Mouse (Mus musculus) cerebellum, postnatal 36 days (tissue): ENCODE results near the gene Cobll1.
"Not testable (repeated sequence)": the region's sequence is repeated elsewhere in the genome, so short reads cannot be mapped to it uniquely, and the experiment has no call there.

Experiments used
- DNase-seq, 2 experiments: peaks; one replicate each; pipeline ENCODE4 v3.0.0; 2021 to 2022; ENCODE audit warnings: mixed read lengths in 2 of 2

The Cobll1 gene

GRCm38 (mm10) chr2:65238964-65239570 lies at the start of gene Cobll1:
Cobll1 (minus strand) TSS chr2:65239403.
- no peak for DNase-seq

GRCm38 (mm10) chr2:65288696-65289095 lies 49.5 kb upstream of the Cobll1 start:
- DNase-seq: no peak

- no peak for DNase-seq
These were observed 46.2 kb upstream of the Cobll1 start for GRCm38 (mm10) chr2:65285380-65285779.

- DNase-seq: no peak
These were observed 43.8 kb upstream of the Cobll1 start for GRCm38 (mm10) chr2:65282979-65283378.

GRCm38 (mm10) chr2:65279029-65279690 lies 40.0 kb upstream of the Cobll1 start:
- no peak for DNase-seq

- DNase-seq: no peak
These were observed 36.3 kb upstream of the Cobll1 start for GRCm38 (mm10) chr2:65275443-65276061.

- no peak for DNase-seq
These were observed 34.7 kb upstream of the Cobll1 start for GRCm38 (mm10) chr2:65273910-65274309.

- no peak for DNase-seq
These were observed 29.5 kb upstream of the Cobll1 start for GRCm38 (mm10) chr2:65268731-65269130.

GRCm38 (mm10) chr2:65267834-65268233 lies 28.6 kb upstream of the Cobll1 start:
- DNase-seq: no peak

- no peak for DNase-seq
These were observed 27.5 kb upstream of the Cobll1 start for GRCm38 (mm10) chr2:65266576-65267299.

- DNase-seq: no peak
These were observed 23.0 kb upstream of the Cobll1 start for GRCm38 (mm10) chr2:65262251-65262650.

GRCm38 (mm10) chr2:65260828-65261227 lies 21.6 kb upstream of the Cobll1 start:
- DNase-seq: not testable (repeated sequence)

GRCm38 (mm10) chr2:65260400-65260799 lies 21.2 kb upstream of the Cobll1 start:
- DNase-seq: no peak

- no peak for DNase-seq
These were observed 18.2 kb upstream of the Cobll1 start for GRCm38 (mm10) chr2:65257446-65257845.

- DNase-seq: no peak
These were observed 17.5 kb upstream of the Cobll1 start for GRCm38 (mm10) chr2:65256494-65257254.

- no peak for DNase-seq
These were observed 11.4 kb upstream of the Cobll1 start for GRCm38 (mm10) chr2:65250589-65251104.

- DNase-seq: no peak
These were observed 10.4 kb upstream of the Cobll1 start for GRCm38 (mm10) chr2:65249575-65249974.

- DNase-seq: no peak
These were observed 1.1 kb upstream of the Cobll1 start for GRCm38 (mm10) chr2:65240173-65240745.

GRCm38 (mm10) chr2:65238171-65238963 lies 836 bp downstream of the Cobll1 start:
- DNase-seq: peak; percentile 44 to 51

- DNase-seq: peak; percentile 14 to 18
These were observed 1.5 kb downstream of the Cobll1 start for GRCm38 (mm10) chr2:65237610-65238170.

GRCm38 (mm10) chr2:65237116-65237515 lies 2.1 kb downstream of the Cobll1 start:
- DNase-seq: no peak
